Mouse (Mus musculus): ENCODE measurements at regions not wholly inside any gene's neighbourhood (a gene's known extent, or its start where the extent isn't known, plus 50 kb on each side); places are given as distances from the start of the nearest gene placed in this dataset.

- no peak for ATAC-seq (ENCODE audit: insufficient read depth)
- TF ChIP-seq CTCF (IDR thresholded peaks at IDR 0.05; ENCODE audit: low read depth) = no peak
- H3K27me3 ChIP-seq (ENCODE audit: insufficient read depth, low read length) = no peaks in the 10 kb centered on the region
- no peak for DNase-seq
- H3K4me3 ChIP-seq (ENCODE audit: low read depth, low read length) = no peak overlapping the region
- H3K9ac ChIP-seq = no peak overlapping the region
- WGBS = 76% methylated on average over 6 of the region's 6 CpGs
- H3K4me2 ChIP-seq = no peak overlapping the region
- no peaks in the 10 kb centered on the region for H3K36me3 ChIP-seq (ENCODE audit: insufficient read depth)
- no peak overlapping the region for H3K27ac ChIP-seq (ENCODE audit: low read depth)
- H3K4me1 ChIP-seq (ENCODE audit: insufficient read depth) = no peaks in the 10 kb centered on the region
- no peaks in the 10 kb centered on the region for H3K9me3 ChIP-seq (ENCODE audit: low read depth, low read length)
Observed at GRCm38 (mm10) chr4:55798099-55798498, 265.8 kb upstream of the Klf4 start.

- Histone ChIP-seq H3K9me3 (ENCODE audit: low read depth, low read length) (no peaks in the 10 kb centered on the region), H3K9ac (no peak overlapping the region), H3K36me3 (ENCODE audit: insufficient read depth) (no peaks in the 10 kb centered on the region), H3K27me3 (ENCODE audit: insufficient read depth, low read length) (no peaks in the 10 kb centered on the region), H3K4me3 (ENCODE audit: low read depth, low read length) (no peak overlapping the region), H3K27ac (ENCODE audit: low read depth) (no peak overlapping the region), H3K4me2 (no peak overlapping the region), H3K4me1 (ENCODE audit: insufficient read depth) (no peaks in the 10 kb centered on the region)
- ATAC-seq (ENCODE audit: insufficient read depth) = no peak
- TF ChIP-seq CTCF (IDR thresholded peaks at IDR 0.05; ENCODE audit: low read depth) = no peak
- no peak for DNase-seq
Observed at GRCm38 (mm10) chr4:55781329-55781847, 249.1 kb upstream of the Klf4 start.

GRCm38 (mm10) chr4:55779581-55779980, 247.3 kb upstream of the Klf4 start:
- H3K9ac ChIP-seq = no peak overlapping the region
- WGBS = 66% methylated on average over 4 of the region's 4 CpGs
- ATAC-seq (ENCODE audit: insufficient read depth) (no peak), DNase-seq (no peak)
- no peak overlapping the region for H3K4me2 ChIP-seq
- no peaks in the 10 kb centered on the region for H3K4me1 ChIP-seq (ENCODE audit: insufficient read depth)
- no peaks in the 10 kb centered on the region for H3K36me3 ChIP-seq (ENCODE audit: insufficient read depth)
- no peak overlapping the region for H3K4me3 ChIP-seq (ENCODE audit: low read depth, low read length)
- TF ChIP-seq CTCF (IDR thresholded peaks at IDR 0.05; ENCODE audit: low read depth) = no peak
- H3K27me3 ChIP-seq (ENCODE audit: insufficient read depth, low read length) = no peaks in the 10 kb centered on the region
- H3K9me3 ChIP-seq (ENCODE audit: low read depth, low read length) = no peaks in the 10 kb centered on the region
- no peak overlapping the region for H3K27ac ChIP-seq (ENCODE audit: low read depth)

GRCm38 (mm10) chr4:55775858-55776257, 243.6 kb upstream of the Klf4 start:
- H3K4me1 ChIP-seq (ENCODE audit: insufficient read depth) = no peaks in the 10 kb centered on the region
- no peak for TF ChIP-seq CTCF (IDR thresholded peaks at IDR 0.05; ENCODE audit: low read depth)
- no peaks in the 10 kb centered on the region for H3K36me3 ChIP-seq (ENCODE audit: insufficient read depth)
- H3K9ac ChIP-seq = no peak overlapping the region
- no peaks in the 10 kb centered on the region for H3K27me3 ChIP-seq (ENCODE audit: insufficient read depth, low read length)
- no peak overlapping the region for H3K27ac ChIP-seq (ENCODE audit: low read depth)
- no peak overlapping the region for H3K4me3 ChIP-seq (ENCODE audit: low read depth, low read length)
- no peaks in the 10 kb centered on the region for H3K9me3 ChIP-seq (ENCODE audit: low read depth, low read length)
- 43% methylated on average over 7 of the region's 7 CpGs for WGBS
- no peak overlapping the region for H3K4me2 ChIP-seq
- DNase-seq (no peak), ATAC-seq (ENCODE audit: insufficient read depth) (no peak)

DNA sequence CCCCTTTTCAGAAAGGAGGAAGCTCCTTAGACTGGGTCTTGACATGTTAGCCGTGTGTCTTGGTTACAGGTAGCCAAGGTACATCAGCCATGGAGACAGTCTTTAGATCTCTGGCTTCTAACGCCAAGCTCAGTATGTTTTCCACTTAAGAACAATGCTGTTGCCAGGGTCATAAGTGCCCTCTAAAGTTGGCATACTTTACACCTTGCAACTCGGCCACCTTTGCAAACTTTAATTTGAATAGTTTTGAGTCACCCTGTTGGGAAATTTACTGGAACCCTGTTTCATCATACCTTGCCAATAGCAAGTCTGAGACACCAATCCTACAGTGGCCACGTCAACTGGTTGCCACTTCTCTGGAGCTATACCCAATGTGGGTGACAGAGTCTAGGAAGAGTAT, 242.3 kb upstream of the Klf4 start:
- no peaks in the 10 kb centered on the region for H3K36me3 ChIP-seq (ENCODE audit: insufficient read depth)
- no peak overlapping the region for H3K4me2 ChIP-seq
- H3K4me3 ChIP-seq (ENCODE audit: low read depth, low read length) = no peak overlapping the region
- no peak overlapping the region for H3K9ac ChIP-seq
- no peak for TF ChIP-seq CTCF (IDR thresholded peaks at IDR 0.05; ENCODE audit: low read depth)
- no peaks in the 10 kb centered on the region for H3K4me1 ChIP-seq (ENCODE audit: insufficient read depth)
- H3K27me3 ChIP-seq (ENCODE audit: insufficient read depth, low read length) = no peaks in the 10 kb centered on the region
- no peaks in the 10 kb centered on the region for H3K9me3 ChIP-seq (ENCODE audit: low read depth, low read length)
- WGBS = 83% methylated on average over 4 of the region's 4 CpGs
- no peak for DNase-seq
- no peak overlapping the region for H3K27ac ChIP-seq (ENCODE audit: low read depth)
- ATAC-seq (ENCODE audit: insufficient read depth) = no peak

GRCm38 (mm10) chr4:55769656-55770055, 237.4 kb upstream of the Klf4 start:
- ATAC-seq (ENCODE audit: insufficient read depth) = no peak
- Histone ChIP-seq H3K9me3 (ENCODE audit: low read depth, low read length) (no peaks in the 10 kb centered on the region), H3K4me3 (ENCODE audit: low read depth, low read length) (no peak overlapping the region), H3K9ac (no peak overlapping the region), H3K36me3 (ENCODE audit: insufficient read depth) (no peaks in the 10 kb centered on the region), H3K27me3 (ENCODE audit: insufficient read depth, low read length) (no peaks in the 10 kb centered on the region), H3K4me2 (no peak overlapping the region), H3K27ac (ENCODE audit: low read depth) (no peak overlapping the region), H3K4me1 (ENCODE audit: insufficient read depth) (no peaks in the 10 kb centered on the region)
- WGBS = 87% methylated on average over 3 of the region's 3 CpGs
- no peak for TF ChIP-seq CTCF (IDR thresholded peaks at IDR 0.05; ENCODE audit: low read depth)
- DNase-seq = no peak

- H3K36me3 ChIP-seq (ENCODE audit: insufficient read depth) = no peaks in the 10 kb centered on the region
- H3K27me3 ChIP-seq (ENCODE audit: insufficient read depth, low read length) = no peaks in the 10 kb centered on the region
- no peak overlapping the region for H3K27ac ChIP-seq (ENCODE audit: low read depth)
- no peaks in the 10 kb centered on the region for H3K4me1 ChIP-seq (ENCODE audit: insufficient read depth)
- ATAC-seq (ENCODE audit: insufficient read depth) (no peak), DNase-seq (no peak)
- no peak overlapping the region for H3K9ac ChIP-seq
- WGBS = 90% methylated on average over 6 of the region's 6 CpGs
- no peak overlapping the region for H3K4me2 ChIP-seq
- no peak overlapping the region for H3K4me3 ChIP-seq (ENCODE audit: low read depth, low read length)
- no peaks in the 10 kb centered on the region for H3K9me3 ChIP-seq (ENCODE audit: low read depth, low read length)
- no peak for TF ChIP-seq CTCF (IDR thresholded peaks at IDR 0.05; ENCODE audit: low read depth)
Observed at GRCm38 (mm10) chr4:55768325-55768724, 236.1 kb upstream of the Klf4 start.

GRCm38 (mm10) chr4:55767133-55767532, 234.9 kb upstream of the Klf4 start:
- Histone ChIP-seq H3K36me3 (ENCODE audit: insufficient read depth) (no peaks in the 10 kb centered on the region), H3K4me1 (ENCODE audit: insufficient read depth) (no peaks in the 10 kb centered on the region), H3K27ac (ENCODE audit: low read depth) (no peak overlapping the region), H3K4me2 (no peak overlapping the region), H3K27me3 (ENCODE audit: insufficient read depth, low read length) (no peaks in the 10 kb centered on the region), H3K4me3 (ENCODE audit: low read depth, low read length) (no peak overlapping the region), H3K9me3 (ENCODE audit: low read depth, low read length) (no peaks in the 10 kb centered on the region), H3K9ac (no peak overlapping the region)
- DNase-seq (no peak), ATAC-seq (ENCODE audit: insufficient read depth) (no peak)
- 63% methylated on average over 4 of the region's 4 CpGs for WGBS
- no peak for TF ChIP-seq CTCF (IDR thresholded peaks at IDR 0.05; ENCODE audit: low read depth)

Measured in lung, embryonic 14.5 days (tissue).